Mouse (Mus musculus): ENCODE measurements around the gene Wbp1l. TPM values are rescaled to one million over a fixed set of nuclear protein-coding genes. Genes with fewer than 3 reads are reported as not detected.

Gene Wbp1l
- polyA plus RNA-seq, 1 experiment from 2014 or later: 31.2 TPM

- peak within 1 kb of the TSS; percentile 72 for H3K4me3 ChIP-seq (ENCODE audit: low read depth, low read length)
- 3% methylated on average over 44 of the region's 44 CpGs for WGBS
- no peaks in the 10 kb centered on the region for H3K36me3 ChIP-seq (ENCODE audit: control insufficient read depth, insufficient read depth, low read length)
- H3K9ac ChIP-seq (ENCODE audit: low read length): peak within 1 kb of the TSS; percentile 87
- H3K27me3 ChIP-seq (ENCODE audit: control insufficient read depth, insufficient read depth, low read length): no peaks in the 10 kb centered on the region
- H3K27ac ChIP-seq (replicated peaks): peak within 1 kb of the TSS; percentile 78
- ATAC-seq (ENCODE audit: low FRiP score, low TSS enrichment) (peak; percentile 93), DNase-seq (ENCODE audit: low spot score) (peak; percentile 86)
- TF ChIP-seq CTCF (IDR thresholded peaks at IDR 0.05; ENCODE audit: low read depth): no peak
- TF ChIP-seq EP300 (optimal IDR thresholded peaks at IDR 0.05): no peak
- H3K4me2 ChIP-seq (replicated peaks; ENCODE audit: low read depth): peak within 1 kb of the TSS; percentile 59
- no peaks in the 10 kb centered on the region for H3K4me1 ChIP-seq (replicated peaks; ENCODE audit: control insufficient read depth, insufficient read depth)
- no peaks in the 10 kb centered on the region for H3K9me3 ChIP-seq (ENCODE audit: control insufficient read depth, low read length)
Observed at GRCm38 (mm10) chr19:46689460-46690372, 90.8 kb downstream of the Wbp1l start, which contains the start of gene Borcs7. Gene Borcs7 (plus strand): TSS chr19:46689906.

- 68% methylated on average over 11 of the region's 11 CpGs for WGBS
- ATAC-seq (ENCODE audit: low FRiP score, low TSS enrichment): no peak
- no peak for TF ChIP-seq EP300 (optimal IDR thresholded peaks at IDR 0.05)
Observed at GRCm38 (mm10) chr19:46690387-46690786, 91.5 kb downstream of the Wbp1l start.

DNA sequence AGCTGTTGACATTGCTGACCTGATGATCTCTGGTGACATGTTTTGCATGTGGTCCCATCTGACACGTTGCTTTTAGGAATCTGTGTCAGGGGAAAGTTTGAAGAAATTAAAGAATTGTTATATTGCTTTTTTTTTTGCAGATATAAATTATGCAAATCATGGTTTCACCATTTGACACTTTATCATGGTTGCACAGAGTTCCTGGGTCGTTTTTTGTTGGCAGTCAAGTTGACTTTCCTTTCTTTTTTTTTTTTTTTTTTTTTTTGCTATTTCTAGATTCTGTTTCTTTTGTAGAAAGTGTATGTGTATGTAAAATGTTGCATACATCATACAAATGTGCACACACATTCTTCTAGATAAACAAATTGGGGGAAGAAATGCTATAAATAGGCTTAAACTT lies 92.2 kb downstream of the Wbp1l start:
- no peaks in the 10 kb centered on the region for H3K9me3 ChIP-seq (ENCODE audit: control insufficient read depth, low read length)
- H3K4me3 ChIP-seq (ENCODE audit: low read depth, low read length): no peak overlapping the region
- H3K9ac ChIP-seq (ENCODE audit: low read length): no peak overlapping the region
- no peak overlapping the region for H3K27ac ChIP-seq (replicated peaks)
- no peaks in the 10 kb centered on the region for H3K4me1 ChIP-seq (replicated peaks; ENCODE audit: control insufficient read depth, insufficient read depth)
- ATAC-seq (ENCODE audit: low FRiP score, low TSS enrichment) (no peak), DNase-seq (ENCODE audit: low spot score) (no peak)
- H3K4me2 ChIP-seq (replicated peaks; ENCODE audit: low read depth): no peak overlapping the region
- 67% methylated on average over 2 of the region's 2 CpGs for WGBS
- no peaks in the 10 kb centered on the region for H3K27me3 ChIP-seq (ENCODE audit: control insufficient read depth, insufficient read depth, low read length)
- TF ChIP-seq EP300 (optimal IDR thresholded peaks at IDR 0.05): no peak
- TF ChIP-seq CTCF (IDR thresholded peaks at IDR 0.05; ENCODE audit: low read depth): no peak
- no peaks in the 10 kb centered on the region for H3K36me3 ChIP-seq (ENCODE audit: control insufficient read depth, insufficient read depth, low read length)

More at GRCm38 (mm10) chr19:46690387-46690786, 91.5 kb downstream of the Wbp1l start:
- H3K4me3 ChIP-seq (ENCODE audit: low read depth, low read length): peak overlapping the region; percentile 72
- H3K36me3 ChIP-seq (ENCODE audit: control insufficient read depth, insufficient read depth, low read length): no peaks in the 10 kb centered on the region
- DNase-seq (ENCODE audit: low spot score): no peak
- H3K4me1 ChIP-seq (replicated peaks; ENCODE audit: control insufficient read depth, insufficient read depth): no peaks in the 10 kb centered on the region
- H3K4me2 ChIP-seq (replicated peaks; ENCODE audit: low read depth): peak overlapping the region; percentile 59
- peak overlapping the region; percentile 87 for H3K9ac ChIP-seq (ENCODE audit: low read length)
- no peaks in the 10 kb centered on the region for H3K27me3 ChIP-seq (ENCODE audit: control insufficient read depth, insufficient read depth, low read length)
- no peaks in the 10 kb centered on the region for H3K9me3 ChIP-seq (ENCODE audit: control insufficient read depth, low read length)
- no peak overlapping the region for H3K27ac ChIP-seq (replicated peaks)

GRCm38 (mm10) chr19:46693146-46693545 lies 94.3 kb downstream of the Wbp1l start:
- Histone ChIP-seq H3K9ac (ENCODE audit: low read length) (no peak overlapping the region), H3K4me3 (ENCODE audit: low read depth, low read length) (no peak overlapping the region), H3K9me3 (ENCODE audit: control insufficient read depth, low read length) (no peaks in the 10 kb centered on the region), H3K27ac (replicated peaks) (no peak overlapping the region), H3K36me3 (ENCODE audit: control insufficient read depth, insufficient read depth, low read length) (no peaks in the 10 kb centered on the region), H3K27me3 (ENCODE audit: control insufficient read depth, insufficient read depth, low read length) (no peaks in the 10 kb centered on the region), H3K4me1 (replicated peaks; ENCODE audit: control insufficient read depth, insufficient read depth) (no peaks in the 10 kb centered on the region), H3K4me2 (replicated peaks; ENCODE audit: low read depth) (no peak overlapping the region)
- ATAC-seq (ENCODE audit: low FRiP score, low TSS enrichment) (no peak), DNase-seq (ENCODE audit: low spot score) (no peak)
- WGBS: 82% methylated on average over 4 of the region's 4 CpGs
- TF ChIP-seq CTCF (IDR thresholded peaks at IDR 0.05; ENCODE audit: low read depth) (no peak), EP300 (optimal IDR thresholded peaks at IDR 0.05) (no peak)

DNA sequence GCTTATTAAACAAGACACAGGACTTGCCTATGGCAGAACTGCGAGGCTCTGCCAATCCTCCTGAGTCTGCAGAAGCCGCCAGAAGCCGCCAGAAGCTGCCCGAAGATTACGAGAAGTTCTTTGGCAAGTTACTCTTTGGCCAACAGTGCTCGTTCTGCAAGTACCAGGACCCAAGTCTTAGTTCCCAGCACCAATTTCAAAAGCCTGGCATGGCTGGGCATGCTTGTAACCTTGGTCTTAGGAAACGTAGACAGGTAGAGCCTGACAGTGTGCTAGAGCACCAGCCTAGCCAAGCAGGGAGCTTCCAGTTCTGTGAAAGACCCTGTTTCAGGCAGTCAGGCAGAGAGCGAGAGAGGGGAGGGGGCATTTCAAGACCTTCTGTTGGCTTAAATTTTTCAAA lies 97.6 kb downstream of the Wbp1l start:
- Histone ChIP-seq H3K4me2 (replicated peaks; ENCODE audit: low read depth) (no peak overlapping the region), H3K9ac (ENCODE audit: low read length) (no peak overlapping the region), H3K9me3 (ENCODE audit: control insufficient read depth, low read length) (no peaks in the 10 kb centered on the region), H3K27ac (replicated peaks) (no peak overlapping the region), H3K4me1 (replicated peaks; ENCODE audit: control insufficient read depth, insufficient read depth) (no peaks in the 10 kb centered on the region), H3K27me3 (ENCODE audit: control insufficient read depth, insufficient read depth, low read length) (no peaks in the 10 kb centered on the region), H3K4me3 (ENCODE audit: low read depth, low read length) (no peak overlapping the region), H3K36me3 (ENCODE audit: control insufficient read depth, insufficient read depth, low read length) (peaks cover 4% of the 10 kb centered on the region; the same call in 1 of the 2 replicates)
- 91% methylated on average over 8 of the region's 8 CpGs for WGBS
- ATAC-seq (ENCODE audit: low FRiP score, low TSS enrichment): no peak
- no peak for TF ChIP-seq CTCF (IDR thresholded peaks at IDR 0.05; ENCODE audit: low read depth)
- TF ChIP-seq EP300 (optimal IDR thresholded peaks at IDR 0.05): no peak
- DNase-seq (ENCODE audit: low spot score): no peak

DNA sequence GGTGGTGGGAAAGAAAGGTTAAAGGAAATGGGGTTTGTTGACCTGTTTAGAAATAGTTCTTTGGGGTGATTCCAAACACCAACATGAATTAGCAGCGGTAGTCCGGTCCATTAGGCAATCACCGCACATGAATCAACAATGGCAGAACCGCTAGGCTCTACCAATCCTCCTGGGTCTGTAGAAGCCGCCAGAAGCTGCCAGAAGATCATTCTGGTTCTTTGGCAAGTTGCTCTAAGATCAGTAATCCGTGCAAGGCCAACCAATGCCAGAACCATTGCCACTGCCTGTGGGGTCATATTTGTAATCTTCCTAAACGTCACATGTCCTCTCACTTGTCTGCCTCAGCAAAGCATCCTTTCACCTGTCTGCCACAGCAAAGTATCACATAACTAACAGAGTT lies 98.1 kb downstream of the Wbp1l start:
- H3K9me3 ChIP-seq (ENCODE audit: control insufficient read depth, low read length): no peaks in the 10 kb centered on the region
- DNase-seq (ENCODE audit: low spot score): no peak
- TF ChIP-seq CTCF (IDR thresholded peaks at IDR 0.05; ENCODE audit: low read depth) (no peak), EP300 (optimal IDR thresholded peaks at IDR 0.05) (no peak)
- H3K4me3 ChIP-seq (ENCODE audit: low read depth, low read length): no peak overlapping the region
- H3K4me1 ChIP-seq (replicated peaks; ENCODE audit: control insufficient read depth, insufficient read depth): no peaks in the 10 kb centered on the region
- no peak for ATAC-seq (ENCODE audit: low FRiP score, low TSS enrichment)
- no peak overlapping the region for H3K9ac ChIP-seq (ENCODE audit: low read length)
- 93% methylated on average over 7 of the region's 7 CpGs for WGBS
- no peaks in the 10 kb centered on the region for H3K27me3 ChIP-seq (ENCODE audit: control insufficient read depth, insufficient read depth, low read length)
- no peak overlapping the region for H3K27ac ChIP-seq (replicated peaks)
- H3K4me2 ChIP-seq (replicated peaks; ENCODE audit: low read depth): no peak overlapping the region
- H3K36me3 ChIP-seq (ENCODE audit: control insufficient read depth, insufficient read depth, low read length): peaks cover 4% of the 10 kb centered on the region; the same call in 1 of the 2 replicates
